In the genomic region with DNA sequence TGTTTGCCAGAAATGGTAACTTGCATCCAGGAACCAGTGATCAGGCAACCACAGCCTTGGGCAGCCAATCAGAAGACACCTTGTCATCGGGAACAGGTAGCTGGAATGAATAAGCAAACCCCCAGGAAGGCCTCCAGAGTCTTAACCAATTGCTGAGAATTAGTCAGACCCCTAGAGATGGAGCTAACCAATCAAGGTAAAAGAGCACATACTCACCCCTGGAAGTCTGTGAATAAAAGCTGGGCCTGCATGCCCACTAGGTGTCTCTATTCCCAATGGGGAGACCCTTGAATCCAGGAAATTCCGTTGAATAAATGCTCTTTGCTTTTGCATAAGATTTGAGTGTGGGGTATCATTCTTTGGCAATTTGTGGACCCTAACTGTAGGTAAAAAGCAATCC, we compare ENCODE assay signal across 14 mouse cellular contexts. TPM values are rescaled to one million over a fixed set of nuclear protein-coding genes. Genes with fewer than 3 reads are reported as not detected.
DNase-seq lines count a peak whose midpoint lies in the region; ATAC-seq and TF ChIP-seq lines count a peak whose summit lies in the region.
"Had no signal": no experiment of that assay in that cellular context is flagged by ENCODE, and none has a peak within 500 bp of the region (broad histone marks: within the 10 kb centered on the region; RNA-seq: fewer than 3 reads in every experiment).

No protein-coding gene starts in this region.

- no peak for TF ChIP-seq POLR2A in heart, adult 2 months (IDR thresholded peaks at IDR 0.05; ENCODE audit: insufficient read depth, low read depth, low read length)

- DNase-seq in heart, adult 2 months = no peak
- no peak for DNase-seq in heart, postnatal 14 days
- peak; percentile 60 for DNase-seq in lung, embryonic 14.5 days
- no peak for DNase-seq in lung, postnatal 14 days
- peak; percentile 44 for DNase-seq in ZHBTc4 (ENCODE audit: low read depth, low spot score)
- DNase-seq in retina, embryonic 14.5 days (ENCODE audit: low spot score) = peak; percentile 41
- no peak for DNase-seq in gastrocnemius, postnatal 4 days (ENCODE audit: low spot score in 2 of 2)
- DNase-seq in ovary, postnatal 36 days (ENCODE audit: low spot score) = no peak
- DNase-seq: cerebellum, postnatal 36 days; heart, adult 18-20 months; liver, embryonic 13.5 days had no signal

- ATAC-seq in lung, embryonic 14.5 days (ENCODE audit: insufficient read depth) = no peak

- H3K27ac ChIP-seq in heart, adult 2 months = no peak overlapping the region
- H3K27ac ChIP-seq in lung, embryonic 14.5 days (ENCODE audit: low read depth) = no peak overlapping the region
- H3K27ac ChIP-seq: forebrain, embryonic 12.5 days; liver, embryonic 13.5 days; midbrain, embryonic 12.5 days; neural tube, embryonic 15.5 days had no signal

- H3K4me3 ChIP-seq in heart, adult 2 months = no peak overlapping the region
- no peak overlapping the region for H3K4me3 ChIP-seq in lung, embryonic 14.5 days (ENCODE audit: low read depth, low read length)
- H3K4me3 ChIP-seq: forebrain, embryonic 12.5 days; liver, embryonic 13.5 days; midbrain, embryonic 12.5 days; neural tube, embryonic 15.5 days had no signal

- WGBS in heart, adult 2 months = 7% methylated on average over 2 of the region's 2 CpGs
- WGBS in lung, embryonic 14.5 days = 9% methylated on average over 2 of the region's 2 CpGs

- H3K27me3 ChIP-seq in heart, adult 2 months (ENCODE audit: control insufficient read depth, insufficient read depth, low read length) = no peaks in the 10 kb centered on the region
- H3K27me3 ChIP-seq in lung, embryonic 14.5 days (ENCODE audit: insufficient read depth, low read length) = no peaks in the 10 kb centered on the region
- H3K27me3 ChIP-seq: forebrain, embryonic 12.5 days; midbrain, embryonic 12.5 days; neural tube, embryonic 15.5 days had no signal

- peak; percentile 71 for TF ChIP-seq CTCF in heart, adult 2 months (IDR thresholded peaks at IDR 0.05)
- TF ChIP-seq CTCF in lung, embryonic 14.5 days (IDR thresholded peaks at IDR 0.05; ENCODE audit: low read depth) = peak; percentile 60

- no peak overlapping the region for H3K4me2 ChIP-seq in lung, embryonic 14.5 days
- H3K4me2 ChIP-seq: forebrain, embryonic 12.5 days; liver, embryonic 13.5 days; midbrain, embryonic 12.5 days; neural tube, embryonic 15.5 days had no signal

- peaks cover 2% of the 10 kb centered on the region; the same call in 1 of the 2 replicates for H3K4me1 ChIP-seq in heart, adult 2 months (ENCODE audit: control insufficient read depth, insufficient read depth, low read length)
- H3K4me1 ChIP-seq in lung, embryonic 14.5 days (ENCODE audit: insufficient read depth) = no peaks in the 10 kb centered on the region

- no peaks in the 10 kb centered on the region for H3K9me3 ChIP-seq in lung, embryonic 14.5 days (ENCODE audit: low read depth, low read length)
- H3K9me3 ChIP-seq: forebrain, embryonic 12.5 days; liver, embryonic 13.5 days; midbrain, embryonic 12.5 days; neural tube, embryonic 15.5 days had no signal

- no peaks in the 10 kb centered on the region for H3K36me3 ChIP-seq in heart, adult 2 months (ENCODE audit: control insufficient read depth, insufficient read depth, low read length)
- no peaks in the 10 kb centered on the region for H3K36me3 ChIP-seq in lung, embryonic 14.5 days (ENCODE audit: insufficient read depth)
- H3K36me3 ChIP-seq: forebrain, embryonic 12.5 days; liver, embryonic 13.5 days; midbrain, embryonic 12.5 days; neural tube, embryonic 15.5 days had no signal

- no peaks in the 10 kb centered on the region for H3K79me2 ChIP-seq in heart, adult 2 months (replicated peaks; ENCODE audit: control insufficient read depth, insufficient read depth, low read length)

- H3K9ac ChIP-seq in heart, adult 2 months (ENCODE audit: low read depth, low read length) = no peak overlapping the region
- no peak overlapping the region for H3K9ac ChIP-seq in lung, embryonic 14.5 days
- H3K9ac ChIP-seq: forebrain, embryonic 12.5 days; liver, embryonic 13.5 days; midbrain, embryonic 12.5 days; neural tube, embryonic 15.5 days had no signal

- intact Hi-C loops in heart, adult 2 months (cut with DNase I) = no loop called here
- intact Hi-C loops in heart, postnatal 14 days (cut with DNase I) = no loop called here

- TF ChIP-seq EP300 in heart, adult 2 months (IDR thresholded peaks at IDR 0.05; ENCODE audit: insufficient read depth, low read depth, low read length) = no peak

RNA-seq across cellular contexts. Expression of a gene that starts 4.9 kb away (rescaled TPM):
- 10 to 100 TPM; 65.5 to 74.9 TPM for total RNA-seq in heart, adult 2 months (2021)
- polyA plus RNA-seq in heart, adult 2 months (2012; rRNA removed) = 30.9 and 35.9 TPM in 2 replicates
- total RNA-seq in heart, postnatal 14 days (2021) = 10 to 100 TPM; 74.9 to 78.7 TPM
- 45.6 and 46.1 TPM in 2 replicates for polyA plus RNA-seq in lung, embryonic 14.5 days (2014; fragmentation: Nextera tagmentation; extraction: Ambion mirVana)
- 10 to 100 TPM; 54.8 to 54.9 TPM for total RNA-seq in gastrocnemius, postnatal 4 days (2021)

RNA-seq across cellular contexts. Expression of a gene that starts 5.4 kb away (rescaled TPM):
- 10 to 100 TPM; 25.7 to 27.3 TPM for total RNA-seq in heart, adult 2 months (2021)
- polyA plus RNA-seq in heart, adult 2 months (2012; rRNA removed) = 14.1 and 19.1 TPM in 2 replicates
- total RNA-seq in heart, postnatal 14 days (2021) = 10 to 100 TPM; 28.1 to 35.2 TPM
- polyA plus RNA-seq in lung, embryonic 14.5 days (2014; fragmentation: Nextera tagmentation; extraction: Ambion mirVana) = 101 and 107 TPM in 2 replicates
- total RNA-seq in gastrocnemius, postnatal 4 days (2021) = 10 to 100 TPM; 37.9 to 38.5 TPM

RNA-seq across cellular contexts. Expression of a gene that starts 42.8 kb away (rescaled TPM):
- 1 to 10 TPM; 1.6 to 1.7 TPM for total RNA-seq in heart, adult 2 months (2021)
- 1.6 and 2.8 TPM in 2 replicates for polyA plus RNA-seq in heart, adult 2 months (2012; rRNA removed)
- 1 to 10 TPM; 1.0 to 1.1 TPM for total RNA-seq in heart, postnatal 14 days (2021)
- polyA plus RNA-seq in lung, embryonic 14.5 days (2014; fragmentation: Nextera tagmentation; extraction: Ambion mirVana) = 4.6 and 4.7 TPM in 2 replicates
- total RNA-seq in gastrocnemius, postnatal 4 days (2021) = 1 to 10 TPM; 3.7 to 5.2 TPM

Comparison
In these comparisons a context has a peak if more than half of its experiments do, and no peak if none do; other contexts are left out.
1. DNase-seq: peak in lung, embryonic 14.5 days (single experiment), ZHBTc4 (single experiment) and retina, embryonic 14.5 days (single experiment); none in heart, adult 2 months (0 of 2), heart, postnatal 14 days (0 of 2), lung, postnatal 14 days (single experiment), gastrocnemius, postnatal 4 days (0 of 2) and ovary, postnatal 36 days (single experiment).